Mouse (Mus musculus) limb, embryonic 12.5 days (tissue): ENCODE data around the gene Hsd3b7. TPM values are rescaled to one million over a fixed set of nuclear protein-coding genes. Genes with fewer than 3 reads are reported as not detected.

ENCODE experiments used
- ATAC-seq: fragments of 200-750 bp; cut with Nextera tagmentation; 2 replicates; pipeline ENCODE4 v1.8.0; 2017; ENCODE audit warnings: low read depth, moderate TSS enrichment; ENCODE audit not compliant: insufficient number of reproducible peaks, insufficient read depth, low FRiP score, low TSS enrichment
- H3K27ac ChIP-seq: fragments of 300-500 bp; sonication (generic); 2 replicates; pipeline ENCODE4 v1.5.1; 2016; ENCODE audit warnings: mild to moderate bottlenecking, moderate library complexity
- H3K27me3 ChIP-seq: fragments of 300-500 bp; sonication (generic); 2 replicates; pipeline ENCODE4 v1.6.1; 2016; ENCODE audit warnings: mild to moderate bottlenecking, moderate library complexity
- H3K36me3 ChIP-seq: fragments of 300-500 bp; sonication (generic); 2 replicates; pipeline ENCODE4 v1.6.1; 2016; ENCODE audit warnings: mild to moderate bottlenecking, moderate library complexity
- H3K4me1 ChIP-seq: fragments of 300-500 bp; sonication (generic); replicated peaks from 2 replicates; pipeline ENCODE4 v1.6.1; 2016
- H3K4me2 ChIP-seq: fragments of 300-500 bp; sonication (generic); 2 replicates; pipeline ENCODE4 v1.6.1; 2016; ENCODE audit warnings: mild to moderate bottlenecking, moderate library complexity
- H3K4me3 ChIP-seq: fragments of 300-500 bp; sonication (generic); replicated peaks from 2 replicates; pipeline ENCODE4 v1.5.1; 2016; ENCODE audit warnings: mild to moderate bottlenecking
- H3K9ac ChIP-seq: fragments of 300-500 bp; sonication (generic); replicated peaks from 2 replicates; pipeline ENCODE4 v1.6.1; 2016; ENCODE audit warnings: mild to moderate bottlenecking, moderate library complexity
- H3K9me3 ChIP-seq: fragments of 300-500 bp; sonication (generic); 2 replicates; pipeline ENCODE4 v1.6.1; 2016; ENCODE audit warnings: mild to moderate bottlenecking, moderate library complexity
- WGBS: fragments of 180-500 bp; shearing (Covaris S2); methylation state at CpG from one replicate; pipeline ENCODE4 v1.1.7; 2016; 5-methylcytosine and 5-hydroxymethylcytosine counted together
- polyA plus RNA-seq: library from polyadenylated mRNA; unstranded; fragments of >200 nt; fragmentation: Nextera tagmentation; extraction: Ambion mirVana; gene quantifications from 2 replicates; pipeline ENCODE4 v1.2.1, GENCODE M21; 2016

Gene Hsd3b7
- polyA plus RNA-seq, 1 experiment from 2014 or later = 9.5 TPM

DNA sequence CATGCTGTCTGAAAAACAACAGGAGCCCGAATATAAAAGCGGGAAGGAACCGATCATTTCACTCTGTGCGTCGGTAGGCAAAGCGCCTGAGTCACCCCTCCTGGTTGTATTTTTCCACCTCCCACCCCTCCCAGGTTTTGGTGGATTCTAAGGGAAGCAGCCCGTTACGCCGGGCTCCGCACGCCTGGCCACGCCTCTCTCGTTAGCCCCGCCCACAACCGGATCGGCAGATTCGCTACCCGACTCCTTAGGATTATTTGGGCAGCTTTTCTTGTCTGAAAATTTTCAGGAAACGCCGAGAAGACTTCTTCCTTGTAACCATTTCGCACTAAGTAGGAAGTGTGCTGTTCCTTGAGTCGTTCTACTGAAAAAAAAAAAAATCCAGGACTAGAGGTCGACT is 24.0 kb upstream of the Hsd3b7 start, which contains the start of gene Setd1a:
Gene Setd1a, plus strand, starts transcription at position 245 of the 400 bp plus-strand sequence.
- H3K27me3 ChIP-seq = no peaks in the 10 kb centered on the region
- H3K4me2 ChIP-seq = peak within 1 kb of the TSS; percentile 86
- no peaks in the 10 kb centered on the region for H3K9me3 ChIP-seq
- H3K27ac ChIP-seq = peak within 1 kb of the TSS; percentile 94
- peaks cover 23% of the 10 kb centered on the region for H3K4me1 ChIP-seq
- peak within 1 kb of the TSS; percentile 90 for H3K4me3 ChIP-seq
- peaks cover 31% of the 10 kb centered on the region for H3K36me3 ChIP-seq
- H3K9ac ChIP-seq = peak within 1 kb of the TSS; percentile 92
- peak; percentile 47; the same call in 1 of the 2 replicates for ATAC-seq
- under 1% methylated on average over 23 of the region's 23 CpGs for WGBS

DNA sequence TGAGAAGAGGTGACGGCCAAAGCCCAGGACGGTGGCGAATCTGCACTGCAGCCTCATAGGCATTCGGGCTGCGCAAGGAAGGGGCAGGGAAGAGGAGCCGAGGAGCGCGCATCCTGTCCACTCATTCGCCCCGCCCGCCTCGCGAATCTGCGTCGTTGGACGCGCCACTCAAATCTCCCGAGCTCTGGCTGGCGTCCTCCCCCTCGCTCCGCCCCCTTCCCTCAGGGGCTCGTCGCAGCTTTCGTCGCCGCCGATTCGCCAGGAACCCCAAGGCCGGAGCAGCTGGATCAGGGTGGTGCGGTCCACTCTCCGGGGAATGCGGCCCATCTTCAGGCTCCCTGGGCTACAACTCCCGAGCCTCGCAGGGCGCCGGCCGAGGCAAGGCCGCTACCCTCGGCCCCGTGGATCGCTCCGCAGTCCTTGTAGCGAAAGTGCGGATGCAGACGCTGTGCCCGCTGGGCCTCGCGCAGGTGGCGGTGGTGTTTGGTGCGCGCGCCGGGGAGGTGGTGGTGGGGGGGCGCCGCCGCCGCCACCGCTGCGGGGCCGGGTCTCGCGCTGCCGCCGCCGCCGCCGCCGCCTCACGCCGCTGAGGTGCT is 23.4 kb upstream of the Hsd3b7 start:
- Histone ChIP-seq H3K27ac (peak overlapping the region; percentile 94), H3K9me3 (no peaks in the 10 kb centered on the region), H3K27me3 (no peaks in the 10 kb centered on the region), H3K4me1 (peaks cover 23% of the 10 kb centered on the region), H3K9ac (peak overlapping the region; percentile 92), H3K4me2 (peak overlapping the region; percentile 86), H3K4me3 (peak overlapping the region; percentile 90), H3K36me3 (peaks cover 37% of the 10 kb centered on the region)
- ATAC-seq = peak; percentile 83
- under 1% methylated on average over 48 of the region's 70 CpGs for WGBS

DNA sequence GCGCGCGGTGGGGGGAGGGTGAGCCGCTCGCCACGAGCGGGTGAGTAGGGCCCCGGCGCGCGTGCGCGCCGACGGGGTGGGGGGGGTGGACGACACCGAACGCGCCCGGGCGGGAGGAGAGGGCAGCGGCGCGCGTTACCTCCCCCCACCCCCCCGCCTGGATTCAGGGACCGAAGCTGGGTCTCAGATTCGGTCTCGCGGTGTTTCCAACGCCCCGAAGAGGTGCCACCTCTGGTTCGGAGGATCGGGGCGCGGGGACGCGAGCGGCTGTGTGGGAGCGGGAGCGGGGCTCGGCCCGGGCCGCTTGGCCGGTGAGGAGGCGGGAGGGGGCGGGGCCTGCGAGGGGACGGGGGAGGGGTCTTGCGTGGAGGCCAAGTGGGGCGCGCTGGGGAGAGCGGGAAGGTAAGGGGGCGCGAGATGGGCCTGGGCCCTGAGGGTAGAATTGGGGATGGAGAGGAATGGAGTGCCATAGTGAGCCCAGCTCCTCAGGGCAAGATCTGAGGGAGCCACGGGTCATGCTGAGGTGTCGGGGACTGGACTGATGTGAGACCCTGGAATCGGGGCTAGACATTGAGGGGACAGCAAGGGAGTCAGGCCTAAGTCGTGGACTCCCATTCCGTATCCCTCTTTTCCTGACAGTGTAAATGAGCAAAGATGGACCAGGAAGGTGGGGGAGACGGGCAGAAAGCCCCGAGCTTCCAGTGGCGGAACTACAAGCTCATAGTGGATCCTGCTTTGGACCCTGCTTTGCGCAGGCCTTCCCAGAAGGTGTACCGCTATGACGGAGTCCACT is 22.7 kb upstream of the Hsd3b7 start:
- H3K4me3 ChIP-seq = peak overlapping the region; percentile 90
- H3K4me2 ChIP-seq = peak overlapping the region; percentile 86
- peak overlapping the region; percentile 94 for H3K27ac ChIP-seq
- H3K27me3 ChIP-seq = no peaks in the 10 kb centered on the region
- no peaks in the 10 kb centered on the region for H3K9me3 ChIP-seq
- peaks cover 44% of the 10 kb centered on the region for H3K36me3 ChIP-seq
- 4% methylated on average over 52 of the region's 66 CpGs for WGBS
- H3K9ac ChIP-seq = peak overlapping the region; percentile 92
- peaks cover 23% of the 10 kb centered on the region for H3K4me1 ChIP-seq
- peak; percentile 57 for ATAC-seq

DNA sequence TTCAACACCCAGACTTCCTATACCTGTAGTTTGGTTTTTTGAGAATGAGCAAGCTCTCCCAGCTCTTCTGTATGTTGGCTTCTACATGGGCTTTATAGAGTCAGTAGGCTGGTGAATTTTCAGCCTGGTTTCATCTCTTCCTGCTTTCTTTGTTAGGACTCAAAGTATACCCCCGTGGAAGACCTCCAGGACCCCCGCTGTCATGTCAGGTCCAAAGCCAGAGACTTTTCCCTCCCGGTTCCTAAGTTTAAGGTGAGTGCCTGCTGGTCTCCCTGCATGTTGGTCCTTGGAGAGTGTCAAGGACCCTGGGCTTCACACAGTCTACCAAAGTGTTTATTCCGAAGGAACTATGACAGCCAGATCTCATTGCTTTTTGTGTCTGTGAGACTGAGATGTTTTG is 22.1 kb upstream of the Hsd3b7 start:
- no peak for ATAC-seq
- no peaks in the 10 kb centered on the region for H3K9me3 ChIP-seq
- H3K4me2 ChIP-seq = peak overlapping the region; percentile 86
- no peaks in the 10 kb centered on the region for H3K27me3 ChIP-seq
- peak overlapping the region; percentile 94; the same call in 1 of the 2 replicates for H3K27ac ChIP-seq
- peaks cover 50% of the 10 kb centered on the region for H3K36me3 ChIP-seq
- H3K4me3 ChIP-seq = peak overlapping the region; percentile 90
- H3K9ac ChIP-seq = peak overlapping the region; percentile 92
- H3K4me1 ChIP-seq = peaks cover 23% of the 10 kb centered on the region
- 81% methylated on average over 4 of the region's 4 CpGs for WGBS

DNA sequence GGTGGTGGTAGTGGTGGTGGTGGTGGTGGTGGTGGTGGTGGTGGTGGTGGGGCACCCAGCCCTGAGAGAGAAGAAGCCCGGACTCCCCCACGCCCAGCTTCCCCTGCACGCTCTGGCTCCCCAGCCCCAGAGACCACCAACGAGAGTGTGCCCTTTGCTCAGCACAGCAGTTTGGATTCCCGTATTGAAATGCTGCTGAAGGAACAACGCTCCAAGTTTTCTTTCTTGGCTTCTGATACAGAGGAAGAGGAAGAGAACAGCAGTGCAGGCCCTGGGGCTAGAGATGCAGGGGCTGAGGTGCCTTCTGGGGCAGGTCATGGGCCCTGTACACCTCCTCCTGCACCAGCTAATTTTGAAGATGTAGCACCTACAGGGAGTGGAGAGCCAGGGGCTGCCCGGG is 15.1 kb upstream of the Hsd3b7 start, which contains the start of gene Gm49388:
Gene Gm49388, plus strand, starts transcription at position 301 of the 400 bp plus-strand sequence.
- no peak for ATAC-seq
- Histone ChIP-seq H3K36me3 (peaks cover 99% of the 10 kb centered on the region), H3K4me2 (no peak within 1 kb of the TSS), H3K9ac (no peak within 1 kb of the TSS), H3K4me1 (no peaks in the 10 kb centered on the region), H3K27ac (no peak within 1 kb of the TSS), H3K9me3 (no peaks in the 10 kb centered on the region), H3K27me3 (no peaks in the 10 kb centered on the region), H3K4me3 (no peak within 1 kb of the TSS)
- 95% methylated on average over 7 of the region's 7 CpGs for WGBS

DNA sequence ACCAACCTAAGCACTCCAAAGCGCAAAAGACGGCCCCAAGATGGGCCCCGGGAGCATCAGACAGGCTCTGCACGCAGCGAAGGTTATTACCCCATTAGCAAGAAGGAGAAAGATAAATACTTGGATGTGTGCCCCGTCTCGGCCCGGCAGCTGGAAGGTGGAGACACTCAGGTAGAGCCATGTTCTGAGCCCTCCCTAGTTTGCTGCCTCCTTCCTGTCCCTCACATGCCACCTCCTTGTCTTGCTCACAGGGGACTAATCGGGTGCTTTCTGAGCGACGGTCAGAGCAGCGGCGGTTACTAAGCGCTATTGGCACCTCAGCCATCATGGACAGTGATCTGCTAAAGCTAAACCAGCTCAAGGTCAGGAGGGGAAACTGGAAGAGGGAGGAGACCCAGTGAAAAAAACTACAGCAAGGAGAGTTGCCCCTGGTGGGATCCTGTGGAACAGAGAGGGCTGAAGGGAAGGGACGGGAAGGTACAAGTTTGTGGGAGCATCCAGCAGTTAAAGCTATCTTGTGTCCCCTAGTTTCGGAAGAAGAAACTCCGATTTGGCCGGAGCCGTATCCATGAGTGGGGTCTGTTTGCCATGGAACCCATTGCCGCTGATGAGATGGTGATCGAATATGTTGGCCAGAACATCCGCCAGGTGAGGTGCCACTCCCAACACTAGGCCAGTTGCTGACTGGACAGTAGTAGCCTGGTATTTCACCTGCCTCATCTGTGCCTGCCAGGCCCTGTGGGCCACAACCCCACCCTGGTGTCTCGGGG is 3.1 kb upstream of the Hsd3b7 start:
- Histone ChIP-seq H3K4me2 (no peak overlapping the region), H3K9ac (no peak overlapping the region), H3K9me3 (no peaks in the 10 kb centered on the region), H3K27me3 (no peaks in the 10 kb centered on the region), H3K4me1 (peaks cover 9% of the 10 kb centered on the region; the same call in 1 of the 2 replicates), H3K4me3 (no peak overlapping the region), H3K27ac (no peak overlapping the region), H3K36me3 (peaks cover 91% of the 10 kb centered on the region)
- no peak for ATAC-seq
- WGBS = 94% methylated on average over 23 of the region's 23 CpGs

DNA sequence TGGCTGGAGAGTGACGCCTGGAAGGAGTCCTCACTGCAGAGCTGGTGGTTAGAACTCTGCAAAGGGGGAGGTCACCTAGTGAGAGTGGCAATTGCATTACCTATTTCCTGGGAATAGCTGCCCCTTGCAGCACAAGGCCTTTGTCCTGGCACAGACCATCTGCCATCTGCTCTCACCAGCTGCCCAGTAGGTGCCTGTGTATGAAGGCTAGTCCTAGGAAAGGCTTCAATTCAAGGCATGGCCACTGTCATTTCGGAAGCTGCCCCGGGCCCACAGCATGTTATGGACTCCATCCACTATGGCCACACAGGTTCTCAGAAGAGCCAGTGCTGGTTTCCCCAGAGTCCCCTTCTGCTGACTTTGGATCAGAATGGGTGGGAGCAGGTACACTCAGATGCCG is 1.8 kb upstream of the Hsd3b7 start:
- Histone ChIP-seq H3K36me3 (peaks cover 87% of the 10 kb centered on the region), H3K4me3 (no peak overlapping the region), H3K9me3 (no peaks in the 10 kb centered on the region), H3K27me3 (no peaks in the 10 kb centered on the region), H3K9ac (no peak overlapping the region), H3K4me2 (no peak overlapping the region), H3K4me1 (peaks cover 9% of the 10 kb centered on the region; the same call in 1 of the 2 replicates), H3K27ac (no peak overlapping the region)
- 93% methylated on average over 4 of the region's 4 CpGs for WGBS
- ATAC-seq = no peak

DNA sequence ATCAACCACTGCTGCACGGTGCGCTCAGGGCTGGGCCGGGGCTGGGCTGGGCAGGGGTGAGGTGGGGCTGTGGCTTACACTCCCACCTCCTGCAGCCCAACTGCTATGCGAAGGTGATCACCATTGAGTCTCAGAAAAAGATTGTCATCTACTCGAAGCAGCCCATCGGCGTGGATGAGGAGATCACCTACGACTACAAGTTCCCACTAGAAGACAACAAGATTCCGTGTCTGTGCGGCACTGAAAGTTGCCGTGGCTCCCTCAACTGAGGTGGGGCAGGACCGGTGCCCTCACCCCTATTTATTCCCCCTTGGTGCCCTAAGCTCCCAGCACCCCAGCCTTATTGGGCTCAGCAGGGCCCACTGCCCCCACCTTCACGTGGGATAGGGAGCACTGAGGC is 1.2 kb upstream of the Hsd3b7 start:
- peaks cover 9% of the 10 kb centered on the region; the same call in 1 of the 2 replicates for H3K4me1 ChIP-seq
- H3K9me3 ChIP-seq = no peaks in the 10 kb centered on the region
- H3K27me3 ChIP-seq = no peaks in the 10 kb centered on the region
- H3K4me3 ChIP-seq = no peak overlapping the region
- 92% methylated on average over 13 of the region's 13 CpGs for WGBS
- H3K9ac ChIP-seq = no peak overlapping the region
- ATAC-seq = no peak
- peaks cover 87% of the 10 kb centered on the region for H3K36me3 ChIP-seq
- H3K4me2 ChIP-seq = no peak overlapping the region
- no peak overlapping the region for H3K27ac ChIP-seq

DNA sequence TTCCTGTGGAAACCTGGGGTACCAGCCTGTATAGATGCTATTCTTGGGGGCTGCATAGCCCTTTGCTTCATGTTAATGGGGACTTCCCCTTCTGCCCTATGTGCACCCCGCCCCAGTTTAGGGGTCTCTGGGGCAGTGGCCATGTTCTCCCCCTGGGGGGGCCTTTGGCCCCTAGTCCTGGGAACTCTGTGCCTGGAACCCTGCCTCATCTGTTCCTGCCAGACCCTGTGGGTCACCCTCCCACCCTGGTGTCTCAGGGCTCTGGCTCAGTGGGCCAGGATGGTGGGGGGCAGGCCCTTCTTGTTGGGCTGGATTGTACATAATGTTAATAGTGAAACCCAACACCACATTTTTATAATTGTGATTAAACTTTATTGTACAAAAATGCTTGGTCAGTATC is 666 bp upstream of the Hsd3b7 start:
- peak overlapping the region; percentile 69 for H3K27ac ChIP-seq
- no peak for ATAC-seq
- no peaks in the 10 kb centered on the region for H3K27me3 ChIP-seq
- 90% methylated on average over 1 of the region's 1 CpGs for WGBS
- peaks cover 88% of the 10 kb centered on the region for H3K36me3 ChIP-seq
- peaks cover 9% of the 10 kb centered on the region; the same call in 1 of the 2 replicates for H3K4me1 ChIP-seq
- no peak overlapping the region for H3K4me2 ChIP-seq
- no peak overlapping the region for H3K9ac ChIP-seq
- no peaks in the 10 kb centered on the region for H3K9me3 ChIP-seq
- H3K4me3 ChIP-seq = no peak overlapping the region

DNA sequence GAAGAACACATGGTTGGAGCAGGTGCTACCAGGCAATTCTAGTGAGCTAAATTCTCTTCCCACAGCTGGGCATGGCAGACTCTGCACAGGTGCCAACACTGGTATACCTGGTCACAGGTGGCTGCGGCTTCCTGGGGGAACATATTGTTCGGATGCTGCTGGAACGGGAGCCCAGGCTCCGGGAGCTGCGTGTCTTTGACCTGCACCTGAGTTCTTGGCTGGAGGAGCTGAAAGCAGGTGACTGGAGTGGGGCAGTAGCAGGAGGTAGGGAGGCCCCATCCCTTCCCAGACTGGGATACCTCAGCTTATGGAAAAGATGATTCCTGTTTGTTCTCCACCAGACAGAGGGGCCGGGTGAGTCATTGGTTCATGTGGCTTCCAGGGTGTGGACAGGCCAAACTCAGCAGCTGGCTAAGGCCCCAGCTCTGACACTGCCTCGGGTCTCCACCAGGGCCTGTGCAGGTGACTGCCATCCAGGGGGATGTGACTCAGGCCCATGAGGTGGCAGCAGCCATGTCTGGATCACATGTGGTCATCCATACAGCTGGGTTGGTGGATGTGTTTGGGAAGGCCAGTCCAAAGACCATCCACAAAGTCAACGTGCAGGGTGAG is 712 bp downstream of the Hsd3b7 start:
- peak overlapping the region; percentile 42; the same call in 1 of the 2 replicates for H3K4me2 ChIP-seq
- peaks cover 85% of the 10 kb centered on the region for H3K36me3 ChIP-seq
- 92% methylated on average over 8 of the region's 8 CpGs for WGBS

More for the DNA sequence above, 712 bp downstream of the Hsd3b7 start:
- Histone ChIP-seq H3K4me1 (peaks cover 9% of the 10 kb centered on the region; the same call in 1 of the 2 replicates), H3K27ac (no peak overlapping the region), H3K9me3 (no peaks in the 10 kb centered on the region), H3K9ac (no peak overlapping the region), H3K4me3 (peak overlapping the region; percentile 8; the same call in 1 of the 2 replicates), H3K27me3 (no peaks in the 10 kb centered on the region)
- no peak for ATAC-seq
